Mouse (Mus musculus) layer of hippocampus, adult 18-20 months (tissue): ENCODE measurements around the gene Hist1h2ah. TPM values are rescaled to one million over a fixed set of nuclear protein-coding genes. Genes with fewer than 3 reads are reported as not detected.

Experiments used
- DNase-seq, 2 experiments: peaks; one replicate each; pipeline ENCODE4 v3.0.0; 2022; ENCODE audit warnings: low spot score in 2 of 2
- total RNA-seq, 2 experiments: library from RNA; stranded (reverse); gene quantifications; 2 replicates each; pipeline ENCODE4 v1.2.3; 2021

The Hist1h2ah gene
- total RNA-seq, 2 experiments from 2014 or later, result 4.9 to 45.9 TPM

DNA sequence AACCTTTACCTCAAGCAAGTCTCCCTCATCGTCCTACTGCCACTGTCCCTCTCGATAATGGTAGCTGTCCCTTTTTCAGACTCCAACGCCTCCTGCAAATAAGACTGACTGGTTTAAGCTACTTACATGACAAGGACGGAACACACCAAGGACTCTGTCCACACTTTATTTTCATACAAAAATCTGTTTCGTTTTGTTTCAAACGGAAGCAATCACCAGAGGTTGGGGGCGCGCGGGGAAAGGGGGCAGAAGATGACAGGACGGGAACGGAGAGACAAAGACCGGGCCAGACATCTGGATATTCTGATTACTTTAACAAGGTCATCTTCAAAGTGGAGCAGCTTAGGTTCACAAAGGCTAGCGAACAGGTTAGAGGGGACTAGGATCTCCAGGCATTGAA is 21.7 kb downstream of the Hist1h2ah start:
- DNase-seq, result no peak

DNA sequence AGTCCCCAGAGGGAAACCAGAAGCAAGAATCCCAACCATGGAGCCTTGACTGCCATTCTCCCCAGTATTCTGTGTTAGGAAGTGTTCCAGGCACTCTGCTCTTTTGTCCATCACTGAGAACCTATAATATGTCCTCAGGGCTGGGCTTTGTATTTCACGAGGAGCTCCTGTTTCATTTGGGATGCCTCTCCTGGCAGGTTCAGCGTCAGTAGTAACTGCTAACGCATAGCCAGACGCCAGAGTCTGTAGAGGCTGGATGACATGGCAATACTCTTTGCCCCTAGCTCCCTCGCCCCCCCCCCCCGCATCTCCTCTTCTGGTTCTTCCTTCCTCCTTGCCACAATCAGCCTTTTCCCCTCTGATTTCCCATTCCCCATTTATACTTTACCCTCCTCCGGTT is 25.7 kb downstream of the Hist1h2ah start, which contains the start of gene Prss16:
Gene Prss16 (minus strand): TSS at position 101 of the 400 bp plus-strand sequence.
- DNase-seq, result no peak

DNA sequence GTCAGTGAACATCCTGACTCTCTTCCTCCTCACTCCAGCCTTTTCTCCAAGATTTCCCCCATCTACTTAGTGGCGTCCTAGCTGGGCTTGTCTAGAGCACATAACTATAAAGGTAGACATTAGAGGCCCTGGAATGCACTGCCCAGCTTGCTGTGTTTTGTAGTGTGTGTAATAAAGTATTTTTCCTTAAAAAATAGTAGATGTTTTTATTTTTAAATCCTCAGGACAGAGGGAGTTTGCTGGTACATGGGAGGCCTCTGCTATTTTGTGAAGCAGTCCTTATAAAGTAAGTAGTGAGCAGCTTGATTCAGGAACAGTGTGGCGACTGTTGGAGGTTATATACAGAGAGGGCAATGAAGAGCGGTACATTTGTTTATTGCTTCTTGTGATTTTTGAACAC is 26.7 kb downstream of the Hist1h2ah start:
- no peak for DNase-seq

DNA sequence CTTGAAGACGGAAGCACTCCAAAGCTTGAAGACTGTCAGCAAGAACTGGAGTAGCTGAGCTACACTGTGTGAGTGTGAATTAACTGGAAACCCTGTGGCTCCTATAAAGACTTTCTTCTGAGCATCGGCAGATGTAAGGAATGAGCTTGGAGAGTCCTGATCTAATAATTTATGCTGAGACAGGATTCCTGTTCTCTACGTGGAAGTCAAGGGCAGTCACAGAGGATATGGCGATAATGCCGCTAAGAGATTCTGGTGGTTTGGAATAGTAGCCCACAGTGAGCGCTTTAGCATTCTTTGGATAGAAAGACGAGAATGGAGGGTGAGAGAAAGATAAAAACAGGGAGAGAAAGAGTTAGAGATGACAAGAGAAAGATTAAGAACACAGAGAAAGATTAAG is 27.5 kb downstream of the Hist1h2ah start:
- no peak for DNase-seq

DNA sequence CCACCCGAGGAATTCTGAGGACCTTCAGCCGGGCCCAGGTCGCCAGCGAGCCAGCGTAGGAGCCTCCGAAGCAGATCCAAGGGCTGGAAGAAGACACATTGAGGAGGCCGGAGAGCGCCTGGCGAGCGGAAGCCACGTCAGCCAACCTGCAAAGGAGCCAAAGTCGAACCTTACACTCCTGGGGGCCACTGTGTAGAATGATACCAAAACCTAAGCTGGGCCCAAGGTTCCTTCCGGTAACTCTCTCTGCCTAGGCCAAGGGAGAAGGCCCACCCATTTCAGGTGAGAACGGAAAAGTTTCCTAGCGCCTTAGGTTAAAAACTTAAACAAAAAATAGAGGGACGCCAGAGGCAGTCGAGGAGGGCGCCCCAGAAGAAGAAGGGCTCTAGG is 28.3 kb downstream of the Hist1h2ah start:
- DNase-seq, result no peak

DNA sequence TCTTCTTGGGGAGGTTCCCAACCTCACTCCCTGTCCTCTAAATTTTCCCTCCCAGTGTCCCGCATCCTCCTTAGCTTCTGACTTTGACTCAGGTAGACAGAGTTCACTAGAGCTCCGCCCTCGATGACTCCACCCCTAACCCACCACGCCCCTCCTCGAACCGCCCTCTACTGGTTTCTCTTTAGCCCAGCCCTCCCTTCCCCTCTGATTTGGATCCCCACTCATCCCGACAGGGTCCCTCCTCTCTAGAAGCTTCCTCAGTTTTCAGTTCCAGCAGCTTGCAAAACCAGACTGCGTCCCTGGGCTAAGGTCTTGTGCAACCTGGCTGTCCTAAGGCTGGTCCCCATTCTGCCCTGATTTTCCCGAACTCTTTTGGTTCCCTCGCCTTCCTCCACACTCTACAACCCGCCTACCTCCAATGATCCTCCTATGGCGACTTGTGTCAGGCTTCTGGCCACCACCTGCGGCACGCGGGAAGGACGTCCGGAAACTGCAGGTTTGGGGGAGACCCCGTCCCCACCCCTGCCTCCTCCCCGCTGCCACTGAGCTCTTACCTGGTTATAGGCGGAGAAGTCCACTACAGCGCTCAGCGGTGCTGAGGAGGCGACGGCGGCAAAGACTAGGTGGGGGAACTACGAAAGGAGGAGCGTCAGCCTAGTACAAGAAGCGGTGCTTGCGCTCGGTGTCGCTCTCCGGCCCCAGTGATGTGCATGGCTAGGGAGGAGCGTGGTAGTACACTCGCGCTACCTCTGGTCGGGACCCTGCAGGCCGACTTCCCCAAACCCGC is 28.8 kb downstream of the Hist1h2ah start:
- no peak for DNase-seq

DNA sequence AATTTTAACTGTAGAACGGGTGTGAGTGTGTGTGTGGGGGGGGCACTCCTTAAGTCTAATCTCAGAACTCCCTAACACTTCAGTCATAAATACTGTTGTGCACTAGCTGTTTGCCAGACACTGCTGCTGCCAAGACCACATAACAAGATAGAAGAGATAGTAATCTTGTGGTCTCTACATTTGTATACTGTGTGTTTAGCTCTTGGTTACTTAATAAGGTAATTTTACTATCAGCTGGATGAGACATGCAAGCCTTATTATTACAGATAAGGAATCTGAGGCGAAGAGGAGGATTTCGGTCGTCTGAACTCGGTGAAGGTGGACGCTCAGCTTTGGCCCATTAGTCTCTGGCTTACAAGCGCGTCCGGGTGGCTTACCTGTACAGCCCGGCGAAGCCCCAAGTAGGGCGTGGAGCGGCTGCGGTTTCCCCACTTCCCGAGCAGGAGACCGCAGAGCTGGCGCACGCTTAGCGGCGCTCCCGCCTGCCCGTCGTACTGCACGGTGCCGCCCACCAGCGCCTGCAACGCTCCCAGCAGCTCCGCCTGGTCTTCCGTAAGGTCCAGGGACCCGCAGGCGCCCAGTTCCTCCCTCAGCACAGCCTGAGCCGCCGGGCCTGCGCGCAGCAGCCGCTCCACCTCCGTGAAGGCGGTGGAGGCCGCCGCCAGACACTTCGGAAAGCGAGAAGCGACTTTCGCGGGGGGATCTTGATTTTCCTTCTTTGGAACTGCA is 29.6 kb downstream of the Hist1h2ah start:
- DNase-seq, result no peak

DNA sequence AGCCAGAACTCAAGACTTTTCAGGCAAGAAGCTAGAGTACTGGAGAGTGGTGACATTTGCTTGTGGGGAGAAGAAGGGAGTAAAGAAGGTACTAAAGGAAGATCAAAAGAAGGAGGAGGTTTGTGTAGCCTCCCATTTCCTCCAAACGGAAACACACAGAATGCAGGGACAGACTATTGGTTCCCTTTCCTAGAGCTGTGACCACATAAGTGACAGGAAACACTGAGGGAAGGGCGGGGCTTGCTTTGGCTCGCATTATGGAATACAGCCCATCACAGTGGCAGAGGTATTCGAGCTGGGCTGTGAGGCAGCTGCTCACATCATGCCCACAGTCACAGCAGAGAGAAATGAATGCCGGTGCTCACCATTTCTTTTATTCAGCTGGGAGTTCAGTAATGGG is 33.5 kb downstream of the Hist1h2ah start:
- DNase-seq, result no peak

DNA sequence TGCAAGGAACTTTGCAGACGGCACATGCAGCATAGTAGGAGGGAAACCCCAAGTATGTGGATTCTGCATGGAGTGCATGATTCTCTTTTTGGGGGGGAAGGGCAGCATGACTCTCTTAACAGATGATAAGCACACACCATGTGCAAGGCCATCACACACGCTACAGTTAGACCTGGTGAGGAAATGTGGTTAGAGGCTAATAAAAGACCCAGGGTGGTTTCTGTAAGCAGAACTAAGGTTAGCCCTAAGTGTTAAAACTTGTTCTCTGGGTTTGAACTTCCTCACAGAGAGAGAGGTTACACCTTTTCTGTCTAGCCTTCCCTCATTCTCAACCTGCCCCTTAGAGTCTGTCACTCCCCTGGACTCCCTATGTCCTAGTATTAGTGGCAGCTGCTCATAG is 34.0 kb downstream of the Hist1h2ah start:
- DNase-seq, result no peak

DNA sequence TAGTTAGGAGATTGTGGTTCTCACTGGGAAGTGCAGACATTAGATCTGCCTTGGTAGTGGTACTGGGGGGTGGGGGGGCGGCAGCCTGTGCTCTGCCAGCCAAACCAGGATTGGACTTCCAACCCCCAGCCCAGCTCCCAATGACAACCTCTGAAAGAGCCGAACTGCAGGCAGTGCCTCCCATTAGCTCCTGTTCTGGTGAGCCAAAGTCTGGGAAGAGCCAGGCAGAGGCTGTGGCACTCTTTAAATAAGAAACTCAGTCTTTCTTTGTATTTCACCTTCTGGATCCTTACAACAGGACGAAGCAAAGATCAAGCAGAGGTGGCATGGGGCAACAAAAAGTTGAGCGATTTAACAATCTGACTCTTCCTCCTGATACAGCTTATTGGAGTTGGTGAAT is 36.2 kb downstream of the Hist1h2ah start:
- no peak for DNase-seq

DNA sequence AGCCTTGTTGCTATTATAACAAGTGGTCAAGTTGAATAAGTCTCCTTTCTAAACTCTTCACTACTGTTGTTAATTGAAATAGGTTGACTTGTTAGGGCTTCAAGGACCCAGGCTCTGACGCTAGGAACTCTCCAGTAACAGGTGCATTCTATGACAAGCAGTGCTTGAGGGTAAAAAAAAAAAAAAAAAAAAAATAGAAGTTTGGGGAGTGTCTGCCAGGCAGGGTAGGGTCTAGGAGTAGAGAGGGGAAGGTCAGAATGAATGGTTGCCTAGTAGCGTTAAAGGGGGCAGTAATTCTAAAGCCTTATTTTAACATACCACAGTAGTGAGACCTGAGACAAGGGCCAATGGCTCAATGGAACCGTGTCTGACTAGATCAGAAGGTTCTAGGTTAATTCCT is 37.0 kb downstream of the Hist1h2ah start:
- DNase-seq, result no peak

DNA sequence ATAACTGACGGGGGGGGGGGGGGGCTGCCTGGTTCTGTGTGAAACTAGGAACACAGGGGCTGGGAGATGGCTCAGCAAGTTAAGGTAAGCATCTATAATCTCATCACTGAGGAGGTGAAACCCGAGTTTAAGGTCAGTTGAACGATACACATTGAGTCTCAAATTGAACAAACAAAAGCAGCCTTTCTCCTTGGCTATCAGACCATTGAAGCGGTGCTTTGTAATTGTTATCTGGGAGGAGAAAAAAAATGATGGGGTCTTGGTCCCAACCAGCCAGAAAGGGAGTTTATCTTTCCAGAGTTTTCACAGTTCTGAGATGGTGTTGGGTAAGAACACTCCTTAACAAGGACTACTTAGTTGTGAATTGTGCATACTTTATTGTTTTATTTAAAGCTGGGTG is 37.5 kb downstream of the Hist1h2ah start:
- DNase-seq, result no peak

DNA sequence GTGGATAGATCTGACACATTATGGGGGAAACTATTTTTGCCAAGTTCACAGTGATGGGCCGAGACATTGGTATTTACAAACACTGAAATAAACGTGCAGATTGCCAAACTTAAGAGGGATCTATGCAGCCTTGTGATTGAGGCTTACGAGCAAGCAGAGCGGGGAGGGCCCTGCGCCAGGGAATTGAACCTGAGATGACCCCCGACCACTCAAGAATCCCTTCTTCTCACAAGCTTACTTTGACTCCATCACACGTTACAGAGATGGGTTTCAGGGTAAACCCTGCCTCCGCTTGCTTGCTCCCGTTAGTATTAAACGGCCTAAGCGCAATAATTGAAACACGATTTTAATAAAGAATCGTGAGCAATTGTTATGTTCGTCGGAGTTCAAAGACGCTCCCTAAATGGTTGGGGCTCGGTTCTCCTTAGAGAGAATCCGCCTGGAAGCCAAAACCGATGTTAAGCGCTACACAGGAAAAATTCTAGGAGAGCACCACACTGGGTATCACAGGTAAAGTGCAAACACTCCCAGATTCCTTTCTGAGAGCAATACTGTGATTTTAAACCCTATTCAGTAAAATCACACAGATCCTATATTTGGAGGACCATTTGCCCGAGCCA is 38.1 kb downstream of the Hist1h2ah start:
- no peak for DNase-seq

DNA sequence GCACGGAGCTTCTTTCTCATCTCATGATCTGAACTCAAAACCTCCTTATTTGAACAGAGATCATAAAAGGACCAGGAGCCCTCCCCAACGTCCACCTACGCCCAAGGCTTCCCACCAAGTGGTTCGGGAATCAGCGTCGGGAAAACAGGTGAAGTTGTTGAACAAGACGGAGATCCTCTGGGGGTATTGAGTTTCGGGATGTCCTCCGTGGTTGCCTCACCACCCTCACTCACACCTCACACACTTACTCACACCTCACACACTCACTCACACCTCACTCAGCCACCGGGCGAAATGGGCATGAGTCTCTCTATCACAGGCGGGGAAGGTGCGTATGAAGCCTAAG is 38.6 kb downstream of the Hist1h2ah start:
- DNase-seq, result no peak

DNA sequence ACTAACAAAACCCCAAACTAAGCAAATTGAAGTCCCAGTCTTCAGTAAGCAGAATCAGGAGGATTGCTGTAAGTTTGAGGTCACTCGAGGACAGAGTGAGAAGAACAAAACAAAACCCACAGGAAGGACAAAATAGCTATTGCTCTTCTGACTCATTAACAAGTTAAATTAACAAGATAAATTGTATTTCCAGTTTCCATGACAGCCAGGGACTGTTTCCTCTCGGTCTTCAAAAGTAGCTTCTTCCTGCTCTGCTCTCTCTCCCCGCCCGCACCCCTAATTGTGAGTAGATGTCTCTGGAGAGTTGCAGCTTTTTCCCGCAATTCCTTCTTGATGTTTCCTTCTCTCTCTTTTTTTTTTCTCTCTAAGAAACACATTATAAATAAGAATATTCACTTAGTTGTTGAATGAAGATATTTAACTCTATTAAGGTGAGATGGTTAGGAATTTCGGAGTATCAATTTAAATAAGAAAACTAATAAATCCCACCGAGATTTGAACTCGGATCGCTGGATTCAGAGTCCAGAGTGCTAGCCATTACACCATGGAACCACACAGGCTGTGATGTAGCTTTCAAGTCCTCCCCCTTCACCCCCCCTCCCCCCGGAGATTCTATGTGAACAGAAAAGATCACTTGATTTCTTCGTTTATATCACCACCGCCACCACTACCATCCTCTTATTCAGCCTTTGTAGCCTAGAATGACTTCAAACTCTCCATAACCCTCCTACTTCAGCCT is 39.1 kb downstream of the Hist1h2ah start:
- no peak for DNase-seq

DNA sequence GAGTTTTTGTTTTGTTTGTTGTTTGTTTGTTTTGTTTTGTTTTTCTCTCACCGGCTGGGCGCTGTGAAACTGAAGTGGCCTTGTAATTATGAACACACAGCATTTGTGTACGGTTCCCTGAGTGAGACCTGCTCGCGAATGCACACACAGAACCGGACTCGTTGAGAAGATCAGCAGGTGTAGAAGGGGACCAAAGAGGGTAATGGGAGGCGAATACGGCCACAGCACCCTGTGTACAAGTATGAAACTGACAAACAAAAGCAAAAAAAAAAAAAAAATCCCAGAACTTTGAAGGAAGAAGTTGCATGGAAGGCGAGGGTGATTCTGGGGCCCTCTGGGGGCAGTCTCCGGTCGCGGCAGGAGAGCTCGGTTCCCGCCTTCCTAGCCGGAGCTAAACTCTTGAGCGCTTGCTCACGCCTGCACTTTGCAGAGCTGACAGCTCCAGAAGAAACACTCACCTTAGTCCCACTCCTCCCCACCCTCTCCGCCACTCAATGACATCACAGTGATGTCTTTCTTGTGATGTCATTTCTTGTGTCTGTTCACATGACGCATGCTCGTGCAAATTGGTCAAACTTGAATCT is 39.9 kb downstream of the Hist1h2ah start:
- no peak for DNase-seq

DNA sequence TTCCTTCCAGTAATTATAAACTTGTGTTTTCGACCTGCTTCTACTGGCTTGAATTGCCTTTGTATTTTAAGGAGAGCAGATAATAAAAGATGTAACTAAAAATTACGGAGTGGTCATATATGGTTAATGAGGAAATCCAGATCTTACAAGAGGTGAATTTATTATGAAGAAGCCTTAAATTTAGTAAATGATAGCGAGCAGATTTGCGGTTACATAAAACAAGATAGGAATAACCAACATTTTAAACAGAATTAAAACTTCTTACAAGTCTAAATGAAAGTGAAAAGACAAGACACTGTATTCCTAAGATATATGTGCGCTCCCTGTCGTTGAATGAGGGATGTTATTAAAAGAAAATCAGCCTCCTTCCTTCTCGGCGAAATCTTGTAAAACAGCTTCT is 40.5 kb downstream of the Hist1h2ah start:
- no peak for DNase-seq

DNA sequence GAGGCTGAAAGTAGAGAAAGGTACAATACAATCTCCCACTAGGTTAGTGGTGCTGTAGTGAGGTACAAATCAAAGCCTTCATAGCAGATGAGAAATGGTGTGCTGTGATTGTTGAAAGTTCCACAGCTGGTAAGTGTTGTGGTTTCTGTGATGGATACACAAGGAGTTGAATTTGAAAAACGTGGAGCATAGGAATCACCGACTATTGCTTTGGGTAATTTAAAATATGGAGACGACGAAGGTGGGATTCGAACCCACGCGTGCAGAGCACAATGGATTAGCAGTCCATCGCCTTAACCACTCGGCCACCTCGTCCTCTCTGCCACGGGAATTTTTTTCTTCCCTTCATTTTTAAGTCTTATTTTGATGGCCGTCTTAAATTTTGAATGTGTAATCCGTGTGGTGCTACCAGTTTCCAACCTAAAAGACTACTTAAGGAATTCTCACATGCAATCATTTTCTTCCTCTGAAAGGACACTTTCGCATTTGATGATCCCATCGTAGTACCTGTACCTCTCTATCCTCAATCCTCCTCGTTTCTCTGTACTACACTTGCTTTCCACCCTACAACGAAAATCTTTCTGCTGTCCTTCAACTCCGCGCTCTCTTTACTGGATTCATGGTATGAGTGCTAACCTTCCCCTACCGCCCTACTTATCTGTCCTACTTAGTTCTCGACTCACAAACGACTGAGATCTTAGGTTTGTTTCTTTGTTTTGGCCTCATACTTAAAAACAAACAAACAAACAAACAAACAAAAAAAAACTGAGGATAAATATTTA is 41.2 kb downstream of the Hist1h2ah start:
- DNase-seq, result no peak

DNA sequence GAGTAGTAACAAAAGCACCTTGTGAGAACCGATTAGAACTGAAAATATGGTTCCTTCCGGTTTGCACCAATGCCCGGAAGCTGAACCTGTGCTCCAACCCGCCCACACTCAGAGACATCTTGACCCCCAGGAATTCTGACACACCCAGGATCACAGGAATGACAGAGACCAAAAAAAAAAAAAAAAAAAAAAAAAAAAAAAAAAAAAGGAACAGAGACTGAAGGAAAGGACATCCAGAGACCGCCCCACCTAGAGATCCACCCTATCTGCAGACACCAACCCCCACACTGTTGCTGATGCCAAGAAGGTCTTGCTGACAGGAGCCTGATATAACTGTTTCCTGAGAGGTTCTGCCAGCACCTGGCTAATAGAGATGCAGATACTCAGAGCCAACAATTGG is 42.8 kb downstream of the Hist1h2ah start:
- DNase-seq, result no peak
